Mouse (Mus musculus) left cerebral cortex, postnatal 10 days (tissue): ENCODE data around the gene Ablim1. TPM values are rescaled to one million over a fixed set of nuclear protein-coding genes. Genes with fewer than 3 reads are reported as not detected.

Experiments
- DNase-seq, 2 experiments: peaks; one replicate each; pipeline ENCODE4 v3.0.0; 2021 to 2022; ENCODE audit warnings: low spot score in 2 of 2, mixed read lengths in 1 of 2; ENCODE audit errors: extremely low spot score in 1 of 2
- intact Hi-C: fragments of 180-260 bp; cut with DNase I; formaldehyde crosslinking; loops from one replicate; pipeline ENCODE4 v1.15.1; 2025
- total RNA-seq, 2 experiments: library from RNA; stranded (reverse); gene quantifications; 2 replicates each; pipeline ENCODE4 v1.2.3; 2021

Ablim1 gene
- total RNA-seq, 2 experiments from 2014 or later = 126 to 136 TPM

DNA sequence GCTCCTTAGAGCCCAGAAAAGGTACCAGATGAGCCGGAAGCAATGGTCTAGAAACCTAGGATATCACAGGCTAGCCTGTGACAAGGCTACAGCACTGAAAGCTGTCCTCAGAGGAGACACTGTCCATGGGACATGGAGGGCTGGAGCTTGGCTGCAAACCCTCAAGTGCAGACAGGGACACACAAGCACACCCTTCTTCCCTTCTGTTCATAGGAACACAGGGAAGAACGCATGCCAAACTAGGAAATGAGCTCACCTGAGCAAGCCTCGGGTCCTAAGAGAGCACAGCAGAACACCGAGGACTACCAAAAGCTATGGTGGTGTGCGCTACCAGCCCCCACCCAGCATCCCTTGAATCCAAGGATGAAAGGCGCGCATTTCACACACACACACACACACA lies 262.7 kb downstream of the Ablim1 start:
- intact Hi-C loops = no loop called here
- no peak for DNase-seq

DNA sequence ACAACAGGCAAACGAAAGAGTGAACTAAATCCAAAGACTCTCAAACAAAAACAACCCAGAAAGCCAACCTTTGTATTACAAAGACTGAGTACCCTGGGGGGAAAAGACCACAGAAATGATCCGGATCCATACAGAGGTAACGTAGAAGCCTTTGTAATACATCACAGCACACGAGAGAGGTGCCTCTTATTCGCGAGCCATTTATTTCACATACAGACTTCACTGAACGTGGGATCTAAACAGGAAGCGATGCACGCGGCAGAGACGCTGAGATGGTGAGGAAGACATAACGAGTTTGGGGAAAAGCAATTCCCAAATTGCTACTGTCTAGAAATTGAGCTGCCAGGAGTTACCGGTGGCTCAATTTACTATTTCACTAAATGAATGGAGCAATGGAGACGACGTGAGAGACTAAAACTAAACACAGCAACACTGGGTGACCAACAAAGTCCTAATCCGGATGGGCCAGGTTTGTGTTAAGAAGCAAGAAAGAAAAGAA lies 265.1 kb downstream of the Ablim1 start:
- intact Hi-C loops = loop anchor here (10.0 kb wide), 1 partner anchor 235 kb away; no protein-coding TSS in a partner anchor
- no peak for DNase-seq

DNA sequence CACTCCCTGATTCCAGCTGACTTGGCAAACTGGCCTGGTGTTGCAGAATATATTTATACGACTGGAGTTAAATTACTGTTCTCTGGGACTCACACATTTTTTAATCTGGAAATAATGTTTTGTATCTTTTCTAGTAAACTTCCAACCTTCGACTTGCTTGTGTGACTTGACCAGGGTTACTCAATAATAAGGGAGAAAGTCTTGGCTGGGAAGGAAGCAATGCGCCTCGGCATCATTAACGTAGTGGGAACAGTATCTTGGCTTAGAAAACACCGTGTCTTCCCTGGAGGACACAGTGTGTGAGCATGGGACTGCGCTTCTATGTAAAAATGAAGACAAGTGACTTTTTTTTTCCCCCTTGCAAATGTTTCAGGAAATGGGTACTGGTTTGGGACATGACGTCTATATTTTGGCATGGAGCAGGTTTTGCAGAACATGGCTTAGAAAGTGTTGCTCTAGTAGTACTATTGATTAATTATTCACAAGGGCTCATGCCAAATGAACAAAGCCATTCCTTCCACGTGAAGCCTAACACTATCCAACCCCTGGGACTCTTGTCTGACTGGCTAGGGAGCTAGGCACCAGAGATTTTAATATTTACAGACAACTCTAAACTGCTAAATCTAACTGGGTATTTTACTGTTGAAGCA lies 266.9 kb downstream of the Ablim1 start:
- intact Hi-C loops = loop anchor here (10.0 kb wide), 1 partner anchor 233 kb away; no protein-coding TSS in a partner anchor
- DNase-seq = no peak

DNA sequence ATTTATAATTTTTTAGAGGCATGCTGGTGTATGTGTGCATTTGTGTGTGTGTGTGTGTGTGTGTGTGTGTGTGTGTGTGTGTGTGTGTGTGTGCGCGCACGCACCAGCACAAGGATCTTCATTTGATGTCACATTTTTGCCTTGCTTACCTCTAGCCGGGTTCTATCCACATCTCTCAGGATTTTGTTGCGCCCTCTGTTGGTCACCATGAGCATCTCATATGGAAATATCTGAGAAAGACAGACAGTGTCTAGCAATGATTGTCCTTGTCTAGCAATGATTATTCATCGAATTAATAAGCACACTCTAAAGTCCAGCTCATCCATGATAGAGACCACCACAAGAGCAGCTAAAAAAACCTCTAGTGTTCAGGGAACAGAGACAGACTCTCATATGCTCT lies 275.5 kb downstream of the Ablim1 start:
- peak in 1 of 2 experiments; percentile 45 for DNase-seq
- intact Hi-C loops = loop anchor here (2.0 kb wide), 1 partner anchor 120 kb away; no protein-coding TSS in a partner anchor

DNA sequence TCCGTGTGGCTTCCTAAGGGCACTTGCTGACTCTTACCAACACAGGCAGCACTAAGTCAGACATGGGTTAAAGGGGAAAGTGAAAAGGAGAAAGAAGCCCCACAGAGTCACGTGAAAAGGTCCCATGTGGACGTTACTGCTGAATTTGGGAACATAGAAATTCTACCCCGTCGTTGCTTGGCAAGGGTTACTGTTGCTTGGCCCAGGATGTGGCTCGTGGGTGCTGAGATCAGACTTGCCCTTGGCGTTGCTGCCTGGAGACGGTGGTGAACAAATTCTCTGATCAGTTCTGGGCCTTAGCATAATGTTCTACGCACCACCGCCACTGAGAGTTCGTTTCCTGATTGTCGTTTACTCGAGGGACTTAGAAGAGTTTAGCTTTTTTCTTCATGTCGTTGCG lies 277.9 kb downstream of the Ablim1 start:
- DNase-seq = no peak
- intact Hi-C loops = no loop called here

DNA sequence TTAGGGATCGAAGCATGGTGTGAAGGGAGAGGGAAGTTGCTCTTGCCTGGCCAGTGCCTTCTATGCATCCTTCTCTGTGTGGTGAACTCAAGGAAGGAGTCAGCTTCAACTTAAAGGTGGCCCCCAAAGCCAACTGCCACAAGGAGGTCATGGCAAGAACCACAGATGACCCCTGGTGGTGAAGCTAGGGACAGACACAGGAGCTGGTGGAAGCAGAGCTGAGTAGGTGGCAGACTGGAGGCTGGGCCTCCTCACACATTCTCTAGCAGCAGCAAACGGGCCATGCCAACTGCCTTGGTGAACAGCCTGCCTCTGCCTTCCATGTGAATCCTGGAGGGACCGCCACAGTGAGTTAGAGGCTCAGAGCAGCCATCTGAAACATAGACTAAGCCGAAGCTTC lies 283.1 kb downstream of the Ablim1 start:
- intact Hi-C loops = no loop called here

DNA sequence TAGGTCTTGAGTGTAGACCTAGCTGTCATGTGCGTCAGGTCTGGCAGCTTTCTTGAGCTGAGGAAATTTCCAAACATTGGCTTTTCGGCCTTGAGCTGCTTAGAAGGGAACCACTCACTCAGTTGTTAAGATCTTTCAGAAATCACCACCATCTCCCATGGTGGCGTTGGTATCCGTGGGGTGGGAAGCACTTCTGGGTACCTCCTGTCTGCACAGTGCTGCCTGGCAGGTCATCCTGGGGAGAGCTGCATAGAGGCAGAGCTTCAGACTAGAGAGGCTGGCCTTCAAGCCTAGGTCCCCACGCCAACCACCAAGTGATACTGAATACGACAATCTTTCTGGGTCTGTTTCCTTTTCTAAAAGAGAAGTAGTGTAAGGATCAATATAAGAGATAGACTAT lies 285.3 kb downstream of the Ablim1 start:
- intact Hi-C loops = no loop called here
- no peak for DNase-seq

More for the DNA sequence above, 283.1 kb downstream of the Ablim1 start:
- peak; percentile 33 to 76 for DNase-seq

DNA sequence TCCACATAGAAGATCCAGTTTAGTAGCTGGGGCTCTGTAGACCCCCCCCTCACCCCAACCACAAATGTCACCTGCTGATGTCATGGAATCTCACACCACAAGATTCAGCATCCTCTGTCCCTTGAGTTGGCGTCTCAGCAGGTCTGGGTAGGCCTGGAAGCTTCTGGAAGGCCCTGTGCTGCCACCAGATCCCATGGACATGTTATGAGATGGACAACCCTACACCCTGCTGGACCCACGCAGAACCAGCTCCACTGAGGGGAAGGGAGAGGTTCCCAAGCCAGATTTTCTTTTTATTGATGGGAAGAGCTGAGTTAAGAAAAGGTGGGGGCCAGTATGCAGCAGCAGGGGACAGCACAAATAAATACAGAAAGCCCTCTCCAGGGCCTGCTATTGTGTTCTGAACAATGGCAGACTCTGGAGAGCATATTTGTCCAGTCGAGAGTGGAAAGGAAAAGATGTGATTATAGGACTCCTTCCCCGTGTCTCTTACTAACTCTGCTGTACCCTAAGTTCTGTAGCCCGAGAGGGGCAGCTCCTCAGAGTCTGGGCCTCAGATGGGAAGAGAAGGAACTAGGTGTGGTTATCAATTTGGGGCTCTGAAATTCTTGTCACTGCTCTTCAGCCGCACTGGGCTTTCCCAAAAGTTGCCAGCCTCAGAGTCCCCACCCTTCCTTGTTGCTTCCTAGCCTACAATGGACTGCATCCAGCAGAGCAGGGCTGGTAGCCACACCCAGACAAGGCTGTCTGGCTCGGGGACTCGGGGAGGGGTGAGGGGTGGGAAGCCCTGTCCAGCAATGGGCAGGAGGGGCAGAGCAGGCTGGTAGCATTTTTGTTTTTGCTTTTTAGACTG lies 286.2 kb downstream of the Ablim1 start:
- DNase-seq = peak in 1 of 2 experiments; percentile 72
- intact Hi-C loops = no loop called here

DNA sequence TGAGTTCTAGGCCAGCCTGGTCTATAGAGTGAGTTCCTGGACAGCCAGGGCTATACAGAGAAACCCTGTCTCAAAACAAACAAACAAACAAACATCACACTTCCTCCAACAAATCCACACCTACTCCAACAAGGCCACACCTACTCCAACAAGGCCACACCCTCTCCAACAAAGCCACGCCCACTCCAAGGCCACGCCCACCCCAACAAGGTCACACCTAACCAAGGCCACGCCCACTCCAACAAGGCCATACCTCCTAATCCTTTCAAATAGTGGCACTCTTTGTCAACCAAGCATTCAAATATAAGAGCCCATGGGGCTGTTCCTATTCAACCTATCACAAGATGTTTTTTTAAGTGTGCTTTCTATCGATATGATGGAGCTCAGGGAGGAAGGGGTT lies 288.2 kb downstream of the Ablim1 start:
- no peak for DNase-seq
- intact Hi-C loops = no loop called here

DNA sequence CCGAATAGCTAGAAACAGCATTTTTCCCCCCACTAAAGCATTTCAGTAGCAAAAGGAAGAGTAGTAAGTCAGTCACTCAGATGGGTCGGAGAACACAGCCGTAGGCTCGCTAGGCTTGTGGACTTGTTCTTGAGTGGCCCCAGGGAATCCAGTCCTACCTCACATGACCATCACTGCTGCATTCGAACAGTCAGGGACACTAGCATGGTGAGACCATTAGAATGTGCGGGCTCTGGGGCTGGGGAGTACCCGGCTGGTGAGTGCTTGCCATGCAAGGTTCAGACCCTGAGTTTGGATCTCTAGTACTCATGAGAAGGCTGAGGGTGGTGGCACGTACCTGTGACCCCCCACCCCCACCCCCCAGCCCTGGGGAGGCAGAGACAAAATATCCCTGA lies 296.9 kb downstream of the Ablim1 start:
- intact Hi-C loops = no loop called here
- no peak for DNase-seq

DNA sequence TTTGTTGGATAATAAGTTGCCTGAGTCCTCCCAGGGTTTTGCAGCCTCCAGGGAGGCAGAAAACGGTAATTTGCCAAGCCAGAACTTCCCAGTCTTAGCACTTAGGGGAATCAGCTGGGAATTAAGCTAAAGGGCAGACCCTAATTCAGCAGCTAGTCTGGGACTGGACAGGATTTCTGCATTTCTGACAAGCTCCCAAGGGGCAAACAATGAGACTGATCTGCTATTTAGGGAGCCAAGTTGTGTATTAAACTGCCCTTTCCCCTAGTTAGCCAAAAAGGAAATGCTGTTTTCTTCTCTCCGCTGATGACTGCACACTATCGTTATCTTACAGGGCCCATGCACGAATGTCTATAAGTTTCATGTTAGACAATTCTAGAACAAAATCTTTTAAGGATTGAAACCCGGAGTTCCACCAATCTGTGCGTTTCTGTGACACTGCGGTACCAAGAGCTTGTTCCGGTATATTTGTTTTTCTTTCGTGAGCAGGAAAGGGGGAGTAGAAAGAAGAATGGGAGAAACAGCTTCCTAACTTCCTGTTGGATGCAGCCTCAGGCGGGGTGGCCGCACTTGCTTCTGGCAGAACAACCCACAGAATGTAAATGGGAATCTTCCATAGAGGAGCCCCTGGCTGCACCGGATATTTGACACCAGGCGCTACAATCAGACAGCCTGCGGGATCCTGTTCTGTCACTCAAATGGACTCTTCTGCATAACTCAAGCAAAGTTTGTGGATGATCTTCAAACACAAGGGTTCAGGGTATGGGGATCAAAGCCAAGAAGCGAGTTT lies 297.5 kb downstream of the Ablim1 start:
- intact Hi-C loops = no loop called here
- no peak for DNase-seq

DNA sequence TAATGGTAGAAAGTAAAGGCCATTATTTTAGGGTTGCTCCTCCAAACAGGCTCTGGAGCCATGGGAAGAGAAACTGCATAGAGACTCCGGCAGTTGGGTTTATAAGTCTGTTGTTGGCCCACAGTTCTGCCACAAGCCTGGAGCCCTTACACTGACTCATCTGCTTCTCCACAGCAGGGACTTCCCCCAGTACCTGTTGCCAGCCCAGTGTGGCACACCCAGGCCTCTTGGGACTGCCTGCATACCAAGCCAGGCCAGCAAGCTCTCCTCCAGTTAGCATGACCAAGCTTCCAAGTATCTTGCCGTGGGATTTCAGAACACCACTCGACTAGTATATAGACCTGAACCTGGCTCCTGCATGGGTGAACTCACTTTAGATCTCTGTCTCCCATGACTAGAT lies 299.9 kb downstream of the Ablim1 start:
- intact Hi-C loops = no loop called here
- DNase-seq = no peak

DNA sequence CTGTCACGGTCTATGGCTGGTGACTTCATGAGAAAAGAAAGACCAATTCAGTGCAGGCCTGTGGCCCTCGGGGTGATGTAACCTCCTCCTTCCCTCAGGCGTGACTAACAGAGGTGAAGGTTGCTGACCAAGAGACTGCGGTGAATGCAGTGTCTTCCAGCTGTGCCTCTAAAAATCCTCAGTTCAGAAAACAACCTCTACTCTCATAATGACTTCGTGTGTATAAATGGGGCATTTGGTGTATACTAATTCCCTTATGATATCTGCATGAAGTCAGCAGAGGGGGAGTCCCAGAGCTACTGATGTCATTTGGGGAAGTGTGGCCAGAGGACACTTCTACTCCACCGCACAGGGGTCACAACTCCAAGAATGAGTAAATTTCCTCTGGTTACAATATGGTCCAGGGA lies 301.4 kb downstream of the Ablim1 start:
- intact Hi-C loops = no loop called here
- DNase-seq = no peak

DNA sequence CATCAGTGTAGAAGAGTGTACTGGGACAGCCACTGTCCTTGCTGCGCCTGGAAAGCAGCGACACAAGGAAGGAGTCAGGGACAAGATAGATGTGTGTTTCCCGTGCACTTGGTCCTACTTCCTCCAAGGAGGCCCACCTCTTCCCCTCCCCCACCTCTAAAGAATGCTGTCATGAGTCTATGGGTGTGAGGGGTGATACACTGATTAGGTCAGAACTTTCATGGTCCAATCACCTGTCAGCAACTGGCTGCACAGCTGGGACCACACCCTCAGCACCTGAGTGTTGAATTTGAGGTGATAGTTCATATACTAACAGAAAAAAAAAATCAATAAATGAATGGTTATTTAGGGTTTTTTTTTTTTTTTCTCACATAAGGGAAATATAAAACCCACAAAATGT lies 302.7 kb downstream of the Ablim1 start:
- DNase-seq = no peak
- intact Hi-C loops = no loop called here

DNA sequence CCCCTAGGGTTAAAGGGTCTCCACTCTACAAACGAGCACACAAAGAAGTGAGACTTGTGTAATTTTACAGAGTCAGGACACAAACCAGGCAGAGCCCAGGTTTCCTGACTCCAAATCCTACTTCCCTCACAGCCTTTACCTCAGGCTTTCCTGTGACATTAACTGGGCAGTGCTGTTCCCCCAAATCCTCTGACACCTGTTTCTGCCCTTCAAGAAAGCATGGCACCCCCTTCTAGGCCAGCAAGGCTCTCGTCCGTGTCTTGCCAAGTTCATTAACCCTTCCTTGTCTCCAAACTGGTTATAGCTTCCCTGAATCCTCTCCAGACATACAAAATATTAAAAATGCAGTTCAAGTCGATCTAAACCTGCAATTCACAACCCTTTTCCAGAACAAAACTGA lies 304.7 kb downstream of the Ablim1 start:
- intact Hi-C loops = no loop called here
- no peak for DNase-seq

DNA sequence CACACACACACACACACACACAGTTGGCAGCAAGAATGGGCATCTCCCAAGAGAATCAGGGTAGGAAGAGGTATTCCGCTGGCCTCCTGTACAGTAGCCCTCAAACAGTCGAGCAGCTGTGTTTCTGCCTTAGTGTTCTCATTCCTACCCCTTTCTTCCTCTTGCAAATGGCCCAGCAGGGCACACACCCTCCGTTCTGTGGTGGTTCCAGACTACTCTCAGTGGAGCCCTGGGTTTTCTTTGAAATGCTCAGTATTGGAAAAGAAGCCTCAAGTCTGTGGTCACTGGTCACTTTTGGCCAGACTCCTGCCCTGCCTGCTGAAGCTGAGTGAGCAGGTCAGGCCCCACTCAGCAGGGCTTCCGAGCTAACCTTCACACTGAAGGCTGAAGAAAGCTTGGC lies 305.1 kb downstream of the Ablim1 start:
- intact Hi-C loops = loop anchor here (5.0 kb wide), 1 partner anchor 87 kb away; no protein-coding TSS in a partner anchor
- no peak for DNase-seq

DNA sequence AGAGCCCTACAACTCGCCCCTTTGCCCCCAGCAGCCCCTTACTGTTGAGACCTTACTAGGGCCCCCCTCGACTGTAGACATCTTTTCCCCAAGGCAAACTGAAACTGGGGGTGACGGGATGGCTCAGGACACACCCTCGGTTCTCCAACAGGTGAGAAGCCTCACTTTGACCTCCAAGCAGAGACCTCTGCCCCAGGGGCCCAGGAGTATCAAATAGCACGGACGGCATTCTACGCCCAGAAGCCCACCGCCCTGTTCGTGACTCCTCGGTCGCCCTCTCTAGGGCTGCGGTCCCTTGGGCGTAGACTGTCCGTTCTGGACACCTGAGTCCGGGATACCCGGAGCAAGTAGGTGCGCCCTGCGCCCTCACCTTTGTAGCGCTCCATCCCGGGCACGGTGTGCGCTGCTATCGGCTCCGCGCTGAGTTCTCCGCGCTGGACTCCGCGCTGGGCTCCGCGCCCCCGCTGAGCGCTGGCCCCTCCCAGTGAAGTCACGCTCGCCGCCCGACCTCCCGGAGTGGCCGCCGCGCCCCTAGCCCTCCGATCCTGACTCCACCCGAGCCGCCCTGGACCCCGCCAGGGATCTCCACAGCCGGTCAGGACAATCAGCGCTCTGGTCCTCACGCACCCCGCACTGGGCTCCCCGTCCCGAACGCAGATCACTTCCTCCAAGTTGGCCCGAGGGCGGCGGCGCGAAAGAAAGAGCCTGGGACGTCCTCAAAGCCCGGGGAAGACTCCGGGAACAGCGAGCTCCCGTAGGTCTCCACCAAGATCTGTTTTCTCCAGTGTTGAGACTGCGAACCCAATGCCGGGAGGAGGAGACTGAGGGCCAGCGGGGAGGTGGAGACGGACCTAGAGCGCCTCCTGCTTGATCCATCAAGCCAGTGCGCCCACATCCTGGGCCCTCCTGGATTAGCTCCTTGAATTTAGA lies 306.7 kb downstream of the Ablim1 start, which contains the start of gene Afap1l2:
TSS of gene Afap1l2 (minus strand) at position 448 of the 930 bp plus-strand sequence.
- intact Hi-C loops = loop anchor here (5.0 kb wide), 1 partner anchor 86 kb away; no protein-coding TSS in a partner anchor
- peak in 1 of 2 experiments; percentile 80 for DNase-seq

DNA sequence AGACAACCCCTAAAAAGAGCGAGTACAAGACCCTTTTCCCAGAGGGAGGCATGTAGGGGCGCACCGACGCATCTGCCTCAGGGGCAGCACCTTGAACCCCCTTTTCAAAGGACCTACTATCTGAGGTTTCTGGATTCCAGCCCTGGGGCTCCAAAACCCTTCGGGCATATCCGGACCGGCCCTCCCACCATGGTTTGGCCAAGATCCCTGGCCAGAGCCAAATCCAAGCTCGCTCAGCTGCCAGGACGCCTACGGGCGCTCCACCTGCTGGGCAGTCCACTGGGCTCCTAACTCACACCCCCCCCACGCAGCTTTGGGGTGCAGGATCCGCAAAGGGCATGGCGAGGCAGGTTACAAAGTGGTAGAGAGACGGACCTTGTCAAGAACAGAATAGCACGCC lies 307.4 kb downstream of the Ablim1 start:
- intact Hi-C loops = loop anchor here (5.0 kb wide), 1 partner anchor 85 kb away; no protein-coding TSS in a partner anchor
- peak in 1 of 2 experiments; percentile 75 for DNase-seq
